Mouse (Mus musculus): ENCODE data around the gene Wdr63. TPM values are rescaled to one million over a fixed set of nuclear protein-coding genes. Genes with fewer than 3 reads are reported as not detected.
A peak's percentile ranks its signal among the peaks of the same experiment; 100 is the strongest.

Wdr63 gene
- polyA plus RNA-seq, 1 experiment from 2014 or later: 0.07 TPM

- Histone ChIP-seq H3K27ac (replicated peaks) (no peak overlapping the region), H3K9me3 (peaks cover 5% of the 10 kb centered on the region), H3K4me1 (replicated peaks) (peaks cover 13% of the 10 kb centered on the region), H3K9ac (no peak overlapping the region), H3K36me3 (no peaks in the 10 kb centered on the region), H3K4me2 (no peak overlapping the region), H3K4me3 (no peak overlapping the region), H3K27me3 (peaks cover 28% of the 10 kb centered on the region)
- ATAC-seq (ENCODE audit: low read depth): no peak
- 75% methylated on average over 5 of the region's 5 CpGs for WGBS
These were observed 38.2 kb upstream of the Wdr63 start for GRCm38 (mm10) chr3:146146131-146146530.

DNA sequence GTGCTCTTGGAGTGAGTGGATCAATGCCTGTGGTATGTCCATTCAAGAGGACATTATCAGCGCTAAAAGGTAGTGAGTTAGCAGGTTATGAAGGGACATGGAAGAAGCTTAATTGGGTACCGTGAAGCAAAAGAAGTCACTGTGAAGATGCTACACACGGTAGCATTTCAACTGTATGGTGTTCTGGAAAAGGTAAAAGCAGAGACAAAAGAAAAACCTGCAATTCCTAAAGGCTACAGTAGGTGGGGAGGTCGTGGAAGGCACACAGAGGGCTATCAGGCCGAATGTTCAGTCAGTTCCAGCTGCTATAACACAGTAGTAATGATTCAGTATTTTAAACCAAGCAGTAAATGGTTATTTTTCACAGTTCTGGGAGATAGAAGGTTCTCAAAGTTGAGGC is 37.6 kb upstream of the Wdr63 start:
- WGBS: 54% methylated on average over 5 of the region's 5 CpGs
- Histone ChIP-seq H3K27me3 (peaks cover 22% of the 10 kb centered on the region), H3K9ac (no peak overlapping the region), H3K36me3 (no peaks in the 10 kb centered on the region), H3K4me2 (no peak overlapping the region), H3K27ac (replicated peaks) (no peak overlapping the region), H3K4me1 (replicated peaks) (peaks cover 9% of the 10 kb centered on the region), H3K4me3 (no peak overlapping the region), H3K9me3 (peaks cover 5% of the 10 kb centered on the region)
- no peak for ATAC-seq (ENCODE audit: low read depth)

DNA sequence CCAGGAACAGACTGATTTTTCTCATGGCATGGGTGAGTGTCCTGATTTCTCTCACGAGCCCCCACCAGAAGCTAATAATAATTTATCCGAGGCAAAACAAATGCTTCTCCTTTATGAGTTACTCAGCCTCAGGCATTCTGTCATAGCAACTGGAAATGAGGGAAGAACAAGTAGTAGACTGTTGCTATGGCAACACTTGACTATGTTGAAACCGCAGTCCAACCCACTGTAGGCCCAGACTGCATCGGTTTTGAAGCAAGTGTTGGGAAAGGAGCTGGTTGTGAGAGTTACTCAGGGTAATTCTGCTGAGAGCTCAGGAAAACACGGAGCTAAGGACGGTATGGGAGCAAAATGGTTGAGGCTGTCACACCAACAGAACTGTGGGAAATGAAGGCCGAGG is 34.6 kb upstream of the Wdr63 start:
- 79% methylated on average over 7 of the region's 7 CpGs for WGBS
- Histone ChIP-seq H3K27me3 (no peaks in the 10 kb centered on the region), H3K4me3 (no peak overlapping the region), H3K36me3 (no peaks in the 10 kb centered on the region), H3K4me2 (no peak overlapping the region), H3K9me3 (peaks cover 5% of the 10 kb centered on the region), H3K27ac (replicated peaks) (no peak overlapping the region), H3K4me1 (replicated peaks) (no peaks in the 10 kb centered on the region), H3K9ac (no peak overlapping the region)
- ATAC-seq (ENCODE audit: low read depth): no peak

DNA sequence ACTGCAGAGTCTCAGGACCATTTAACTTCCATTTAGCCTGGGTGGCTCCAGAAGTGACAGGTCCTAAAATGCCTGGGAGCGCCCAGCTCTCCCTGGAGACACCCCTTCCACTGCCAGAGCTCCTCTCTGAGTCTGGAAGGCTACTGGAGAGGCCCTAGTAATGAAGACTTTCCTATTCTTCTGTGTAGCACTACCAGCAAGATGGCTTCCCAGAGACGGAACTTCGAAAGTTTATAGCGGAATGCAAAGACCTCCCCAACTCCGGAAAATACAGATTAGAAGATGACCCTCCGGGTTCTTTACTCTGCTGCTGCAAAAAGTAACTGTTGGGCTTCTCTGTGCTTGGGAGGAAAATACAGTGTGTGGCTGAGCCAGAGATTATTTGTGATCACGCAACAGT is 32.3 kb upstream of the Wdr63 start:
- no peak overlapping the region for H3K4me2 ChIP-seq
- H3K4me3 ChIP-seq: no peak overlapping the region
- no peak for ATAC-seq (ENCODE audit: low read depth)
- 95% methylated on average over 7 of the region's 7 CpGs for WGBS
- H3K9ac ChIP-seq: no peak overlapping the region
- H3K4me1 ChIP-seq (replicated peaks): no peaks in the 10 kb centered on the region
- no peaks in the 10 kb centered on the region for H3K36me3 ChIP-seq
- peaks cover 3% of the 10 kb centered on the region for H3K9me3 ChIP-seq
- no peaks in the 10 kb centered on the region for H3K27me3 ChIP-seq
- H3K27ac ChIP-seq (replicated peaks): no peak overlapping the region

GRCm38 (mm10) chr3:146136422-146136821 is 28.5 kb upstream of the Wdr63 start:
- no peak overlapping the region for H3K27ac ChIP-seq (replicated peaks)
- no peak for ATAC-seq (ENCODE audit: low read depth)
- H3K27me3 ChIP-seq: no peaks in the 10 kb centered on the region
- H3K9me3 ChIP-seq: 0 out of 2 replicates have a peak, but pooled peaks cover 2% of the 10 kb centered on the region
- no peak overlapping the region for H3K4me2 ChIP-seq
- WGBS: 36% methylated on average over 10 of the region's 10 CpGs
- H3K4me1 ChIP-seq (replicated peaks): no peaks in the 10 kb centered on the region
- no peak overlapping the region for H3K4me3 ChIP-seq
- H3K36me3 ChIP-seq: no peaks in the 10 kb centered on the region
- no peak overlapping the region for H3K9ac ChIP-seq

GRCm38 (mm10) chr3:146135417-146135816 is 27.5 kb upstream of the Wdr63 start:
- no peak overlapping the region for H3K9ac ChIP-seq
- no peaks in the 10 kb centered on the region for H3K27me3 ChIP-seq
- no peak overlapping the region for H3K4me3 ChIP-seq
- no peaks in the 10 kb centered on the region for H3K4me1 ChIP-seq (replicated peaks)
- 0 out of 2 replicates have a peak, but pooled peaks cover 2% of the 10 kb centered on the region for H3K9me3 ChIP-seq
- no peaks in the 10 kb centered on the region for H3K36me3 ChIP-seq
- 77% methylated on average over 2 of the region's 2 CpGs for WGBS
- H3K4me2 ChIP-seq: no peak overlapping the region
- ATAC-seq (ENCODE audit: low read depth): no peak
- no peak overlapping the region for H3K27ac ChIP-seq (replicated peaks)

- H3K9me3 ChIP-seq: 0 out of 2 replicates have a peak, but pooled peaks cover 2% of the 10 kb centered on the region
- 77% methylated on average over 9 of the region's 9 CpGs for WGBS
- no peak overlapping the region for H3K4me3 ChIP-seq
- H3K27me3 ChIP-seq: no peaks in the 10 kb centered on the region
- no peak for ATAC-seq (ENCODE audit: low read depth)
- no peak overlapping the region for H3K9ac ChIP-seq
- H3K4me2 ChIP-seq: no peak overlapping the region
- no peak overlapping the region for H3K27ac ChIP-seq (replicated peaks)
- H3K4me1 ChIP-seq (replicated peaks): no peaks in the 10 kb centered on the region
- no peaks in the 10 kb centered on the region for H3K36me3 ChIP-seq
These were observed 26.9 kb upstream of the Wdr63 start for GRCm38 (mm10) chr3:146134834-146135233.

DNA sequence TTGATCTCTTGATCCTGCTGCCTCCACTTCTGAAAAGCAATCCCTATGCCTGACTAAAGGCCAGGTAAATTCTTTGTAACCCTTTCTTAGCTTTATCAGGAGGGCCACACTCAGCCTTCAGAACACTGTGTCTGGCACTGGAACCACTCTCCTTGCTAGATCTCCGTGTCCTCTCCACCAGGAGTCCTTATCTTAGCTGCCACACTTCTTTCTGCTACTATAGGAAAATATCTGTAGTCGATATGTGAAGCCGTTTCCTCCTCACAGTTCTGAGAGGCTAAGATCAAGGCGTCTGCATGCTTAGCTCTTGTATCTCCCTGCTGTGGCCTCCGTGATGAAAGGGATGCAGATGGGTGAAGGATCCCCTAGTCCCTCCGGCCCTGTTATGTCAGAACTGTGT is 19.3 kb upstream of the Wdr63 start:
- H3K9ac ChIP-seq: no peak overlapping the region
- no peak for ATAC-seq (ENCODE audit: low read depth)
- peaks cover 6% of the 10 kb centered on the region; the same call in 1 of the 2 replicates for H3K4me1 ChIP-seq (replicated peaks)
- H3K36me3 ChIP-seq: no peaks in the 10 kb centered on the region
- no peaks in the 10 kb centered on the region for H3K27me3 ChIP-seq
- H3K9me3 ChIP-seq: no peaks in the 10 kb centered on the region
- no peak overlapping the region for H3K4me3 ChIP-seq
- no peak overlapping the region for H3K27ac ChIP-seq (replicated peaks)
- WGBS: 80% methylated on average over 6 of the region's 6 CpGs
- no peak overlapping the region for H3K4me2 ChIP-seq

GRCm38 (mm10) chr3:146123464-146123825 is 15.5 kb upstream of the Wdr63 start:
- Histone ChIP-seq H3K4me1 (replicated peaks) (peaks cover 16% of the 10 kb centered on the region), H3K9me3 (no peaks in the 10 kb centered on the region), H3K4me2 (no peak overlapping the region), H3K27me3 (peaks cover 8% of the 10 kb centered on the region), H3K9ac (no peak overlapping the region), H3K4me3 (no peak overlapping the region), H3K27ac (replicated peaks) (no peak overlapping the region), H3K36me3 (no peaks in the 10 kb centered on the region)
- 62% methylated on average over 9 of the region's 9 CpGs for WGBS
- no peak for ATAC-seq (ENCODE audit: low read depth)

- no peak overlapping the region for H3K9ac ChIP-seq
- H3K27ac ChIP-seq (replicated peaks): no peak overlapping the region
- H3K4me2 ChIP-seq: no peak overlapping the region
- WGBS: 80% methylated on average over 8 of the region's 8 CpGs
- no peaks in the 10 kb centered on the region for H3K9me3 ChIP-seq
- peaks cover 16% of the 10 kb centered on the region for H3K4me1 ChIP-seq (replicated peaks)
- peaks cover 14% of the 10 kb centered on the region for H3K27me3 ChIP-seq
- no peak for ATAC-seq (ENCODE audit: low read depth)
- H3K4me3 ChIP-seq: no peak overlapping the region
- no peaks in the 10 kb centered on the region for H3K36me3 ChIP-seq
These were observed 15.0 kb upstream of the Wdr63 start for GRCm38 (mm10) chr3:146122807-146123463.

DNA sequence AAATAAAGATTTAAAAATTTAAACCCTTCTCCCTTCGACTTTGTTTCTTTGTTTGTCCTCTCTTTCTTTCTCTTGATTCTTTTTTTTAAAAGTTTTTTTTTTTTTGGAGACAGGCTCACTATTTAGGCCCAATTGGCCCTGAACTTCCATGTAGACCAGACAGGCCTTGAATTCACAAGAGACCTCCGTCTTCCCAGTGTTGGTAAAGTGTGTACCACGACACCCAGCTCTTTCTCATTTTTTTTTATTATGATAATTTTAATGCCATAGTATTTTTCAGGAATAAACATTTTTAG is 14.1 kb upstream of the Wdr63 start:
- WGBS: 51% methylated on average over 3 of the region's 3 CpGs
- Histone ChIP-seq H3K4me1 (replicated peaks) (peaks cover 21% of the 10 kb centered on the region), H3K9me3 (no peaks in the 10 kb centered on the region), H3K27ac (replicated peaks) (no peak overlapping the region), H3K9ac (no peak overlapping the region), H3K4me2 (no peak overlapping the region), H3K27me3 (peaks cover 22% of the 10 kb centered on the region), H3K4me3 (no peak overlapping the region), H3K36me3 (no peaks in the 10 kb centered on the region)
- ATAC-seq (ENCODE audit: low read depth): no peak

DNA sequence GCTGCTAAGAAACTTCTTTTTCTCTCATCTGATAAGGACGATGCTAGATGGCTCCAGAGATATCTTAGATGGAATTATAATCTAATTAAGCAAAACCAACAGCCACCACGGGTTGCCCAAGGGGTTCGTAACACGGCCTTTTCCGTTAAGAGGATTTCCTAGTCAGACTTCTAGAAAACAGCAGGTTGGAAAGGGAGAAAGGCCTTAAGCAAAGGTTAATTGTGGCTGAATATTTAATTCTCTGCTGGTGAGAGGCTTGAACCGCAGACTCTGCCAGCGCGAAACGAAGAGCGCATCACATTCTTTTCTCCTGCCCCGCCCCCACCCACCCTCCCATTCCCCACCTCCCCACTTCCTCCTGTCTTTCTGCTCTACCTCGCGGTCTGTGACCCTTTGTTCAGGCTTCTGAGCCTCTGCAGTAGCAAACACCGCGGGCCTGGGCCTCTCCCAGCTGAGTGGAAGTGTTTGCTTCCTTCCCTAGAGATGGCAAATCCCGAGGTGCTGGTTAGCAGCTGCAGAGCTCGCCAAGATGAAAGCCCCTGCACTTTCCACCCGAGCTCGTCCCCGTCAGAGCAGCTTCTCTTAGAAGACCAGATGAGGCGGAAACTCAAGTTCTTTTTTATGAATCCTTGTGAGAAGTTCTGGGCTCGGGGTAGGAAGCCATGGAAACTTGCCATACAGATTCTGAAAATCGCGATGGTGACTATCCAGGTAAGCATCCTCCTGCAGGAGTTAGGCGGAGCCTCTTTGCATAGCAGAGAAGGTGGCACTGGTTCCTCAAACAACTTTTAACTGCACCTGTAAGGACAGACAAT is 13.6 kb upstream of the Wdr63 start:
- H3K4me3 ChIP-seq: peak overlapping the region; percentile 10; the same call in 1 of the 2 replicates

More for the DNA sequence above, 13.6 kb upstream of the Wdr63 start:
- Histone ChIP-seq H3K9me3 (no peaks in the 10 kb centered on the region), H3K4me2 (peak overlapping the region; percentile 43), H3K36me3 (no peaks in the 10 kb centered on the region), H3K27ac (replicated peaks) (no peak overlapping the region), H3K9ac (0 out of 2 replicates have a peak overlapping the region, but pooled peaks have one; percentile 1), H3K27me3 (peaks cover 28% of the 10 kb centered on the region), H3K4me1 (replicated peaks) (peaks cover 21% of the 10 kb centered on the region)
- ATAC-seq (ENCODE audit: low read depth): 0 out of 2 replicates have a peak, but pooled peaks have one; percentile 42
- 10% methylated on average over 25 of the region's 25 CpGs for whole genome bisulfite sequencing
